Mouse (Mus musculus) forebrain, postnatal 0 days (tissue): ENCODE data around the gene Cyp2c23. TPM values are rescaled to one million over a fixed set of nuclear protein-coding genes. Genes with fewer than 3 reads are reported as not detected.

Source experiments
- ATAC-seq: fragments of 200-750 bp; cut with Nextera tagmentation; 2 replicates; pipeline ENCODE4 v1.8.0; 2017; ENCODE audit warnings: mild to moderate bottlenecking, moderate library complexity
- DNase-seq: peaks from one replicate; pipeline ENCODE4 v3.0.0-alpha.2; 2015
- H3K27ac ChIP-seq: fragments of 300-500 bp; sonication (generic); 2 replicates; pipeline ENCODE4 v1.5.1; 2014; ENCODE audit warnings: low read depth, mild to moderate bottlenecking, antibody characterized with exemption, low read length, moderate library complexity, mixed read lengths
- H3K27me3 ChIP-seq: fragments of 300-500 bp; sonication (generic); 2 replicates; pipeline ENCODE4 v1.6.1; 2014; ENCODE audit warnings: mild to moderate bottlenecking, low read length, mixed read lengths; ENCODE audit not compliant: insufficient read depth
- H3K36me3 ChIP-seq: fragments of 300-500 bp; sonication (generic); 2 replicates; pipeline ENCODE4 v1.6.1; 2014; ENCODE audit warnings: mild to moderate bottlenecking, moderate library complexity; ENCODE audit not compliant: insufficient read depth
- H3K4me1 ChIP-seq: fragments of 300-500 bp; sonication (generic); 2 replicates; pipeline ENCODE4 v1.6.1; 2014; ENCODE audit warnings: antibody characterized with exemption; ENCODE audit not compliant: insufficient read depth
- H3K4me2 ChIP-seq: fragments of 300-500 bp; sonication (generic); 2 replicates; pipeline ENCODE4 v1.6.1; 2014; ENCODE audit warnings: low read depth, mild to moderate bottlenecking, moderate library complexity
- H3K4me3 ChIP-seq: fragments of 300-500 bp; sonication (generic); 2 replicates; pipeline ENCODE4 v1.5.1; 2014; ENCODE audit warnings: low read depth, low read length, mixed read lengths
- H3K9ac ChIP-seq: fragments of 300-500 bp; sonication (generic); 2 replicates; pipeline ENCODE4 v1.6.1; 2014; ENCODE audit warnings: mild to moderate bottlenecking
- H3K9me3 ChIP-seq: fragments of 300-500 bp; sonication (generic); 2 replicates; pipeline ENCODE4 v1.6.1; 2016; ENCODE audit warnings: low read length
- CTCF ChIP-seq: sonication (generic); IDR thresholded peaks from 2 replicates; pipeline ENCODE4 v1.5.1; 2016; ENCODE audit warnings: antibody characterized with exemption, control low read depth, low read depth
- WGBS: fragments of 180-500 bp; shearing (Covaris S2); extraction: QIAGEN DNeasy Blood & Tissue Kit; methylation state at CpG from one replicate; pipeline ENCODE4 v1.1.7; 2014; 5-methylcytosine and 5-hydroxymethylcytosine counted together
- polyA plus RNA-seq: library from polyadenylated mRNA; unstranded; fragments of >200 nt; fragmentation: Nextera tagmentation; extraction: Ambion mirVana; gene quantifications from 2 replicates; pipeline ENCODE4 v1.2.1, GENCODE M21; 2015
- total RNA-seq: library from RNA; depleted of rRNA; stranded (reverse); fragments of >200 nt; gene quantifications from 2 replicates; pipeline ENCODE4 v1.2.3, GENCODE M21; 2014; rRNA removed

The Cyp2c23 gene
- total and polyA plus RNA-seq, 2 experiments from 2014 or later, result not detected

GRCm38 (mm10) chr19:43961185-43961584, 67.8 kb downstream of the Cyp2c23 start:
- no peaks in the 10 kb centered on the region for H3K9me3 ChIP-seq
- H3K36me3 ChIP-seq, result no peaks in the 10 kb centered on the region
- no peak overlapping the region for H3K4me2 ChIP-seq
- H3K4me1 ChIP-seq, result no peaks in the 10 kb centered on the region
- no peak overlapping the region for H3K27ac ChIP-seq
- WGBS, result 85% methylated on average over 2 of the region's 2 CpGs
- no peak for ATAC-seq
- no peak overlapping the region for H3K4me3 ChIP-seq
- no peak for DNase-seq
- no peak overlapping the region for H3K9ac ChIP-seq
- H3K27me3 ChIP-seq, result no peaks in the 10 kb centered on the region
- peak; percentile 47 for TF ChIP-seq CTCF

GRCm38 (mm10) chr19:43960014-43960413, 69.0 kb downstream of the Cyp2c23 start:
- H3K4me2 ChIP-seq, result no peak overlapping the region
- no peak for ATAC-seq
- no peak for DNase-seq
- H3K27me3 ChIP-seq, result no peaks in the 10 kb centered on the region
- H3K4me1 ChIP-seq, result no peaks in the 10 kb centered on the region
- no peak overlapping the region for H3K9ac ChIP-seq
- 91% methylated on average over 11 of the region's 11 CpGs for WGBS
- no peaks in the 10 kb centered on the region for H3K9me3 ChIP-seq
- no peaks in the 10 kb centered on the region for H3K36me3 ChIP-seq
- H3K4me3 ChIP-seq, result no peak overlapping the region
- TF ChIP-seq CTCF, result no peak
- H3K27ac ChIP-seq, result no peak overlapping the region

- H3K4me3 ChIP-seq, result no peak overlapping the region
- no peak overlapping the region for H3K9ac ChIP-seq
- H3K36me3 ChIP-seq, result no peaks in the 10 kb centered on the region
- H3K9me3 ChIP-seq, result no peaks in the 10 kb centered on the region
- 30% methylated on average over 2 of the region's 2 CpGs for WGBS
- no peak overlapping the region for H3K4me2 ChIP-seq
- no peaks in the 10 kb centered on the region for H3K4me1 ChIP-seq
- H3K27me3 ChIP-seq, result no peaks in the 10 kb centered on the region
- H3K27ac ChIP-seq, result no peak overlapping the region
- TF ChIP-seq CTCF, result peak; percentile 81
- peak; percentile 56 for DNase-seq
- ATAC-seq, result no peak
These were observed 69.8 kb downstream of the Cyp2c23 start for GRCm38 (mm10) chr19:43959162-43959561.

- 76% methylated on average over 4 of the region's 4 CpGs for WGBS
- ATAC-seq (peak; percentile 50), DNase-seq (peak; percentile 19)
- H3K9ac ChIP-seq, result no peak overlapping the region
- no peaks in the 10 kb centered on the region for H3K9me3 ChIP-seq
- no peaks in the 10 kb centered on the region for H3K36me3 ChIP-seq
- no peak overlapping the region for H3K27ac ChIP-seq
- no peaks in the 10 kb centered on the region for H3K27me3 ChIP-seq
- no peak overlapping the region for H3K4me3 ChIP-seq
- no peak for TF ChIP-seq CTCF
- no peak overlapping the region for H3K4me2 ChIP-seq
- no peaks in the 10 kb centered on the region for H3K4me1 ChIP-seq
These were observed 71.1 kb downstream of the Cyp2c23 start for GRCm38 (mm10) chr19:43957881-43958280.

GRCm38 (mm10) chr19:43957402-43957801, 71.6 kb downstream of the Cyp2c23 start:
- 0 out of 2 replicates have a peak, but pooled peaks have one; percentile 16 for ATAC-seq
- H3K4me3 ChIP-seq, result no peak overlapping the region
- H3K27ac ChIP-seq, result no peak overlapping the region
- 26% methylated on average over 4 of the region's 4 CpGs for WGBS
- DNase-seq, result peak; percentile 15
- H3K4me1 ChIP-seq, result no peaks in the 10 kb centered on the region
- H3K36me3 ChIP-seq, result no peaks in the 10 kb centered on the region
- H3K9me3 ChIP-seq, result no peaks in the 10 kb centered on the region
- TF ChIP-seq CTCF, result no peak
- H3K9ac ChIP-seq, result no peak overlapping the region
- no peaks in the 10 kb centered on the region for H3K27me3 ChIP-seq
- no peak overlapping the region for H3K4me2 ChIP-seq

GRCm38 (mm10) chr19:43955266-43955665, 73.7 kb downstream of the Cyp2c23 start:
- no peak for ATAC-seq

More at GRCm38 (mm10) chr19:43955266-43955665, 73.7 kb downstream of the Cyp2c23 start:
- no peak for DNase-seq
- Histone ChIP-seq H3K36me3 (no peaks in the 10 kb centered on the region), H3K9ac (no peak overlapping the region), H3K9me3 (no peaks in the 10 kb centered on the region), H3K4me3 (no peak overlapping the region), H3K27me3 (no peaks in the 10 kb centered on the region), H3K4me2 (no peak overlapping the region), H3K27ac (no peak overlapping the region), H3K4me1 (no peaks in the 10 kb centered on the region)
- 83% methylated on average over 5 of the region's 5 CpGs for WGBS
- no peak for TF ChIP-seq CTCF

Other genes starting within 250 kb of the Cyp2c23 start
- gene Abcc2, start 247.0 kb downstream of the Cyp2c23 start, total RNA-seq, result 0.15 TPM in 1 of 2 replicates, not detected in the other
- gene Abcc2, start 247.0 kb downstream of the Cyp2c23 start, polyA plus RNA-seq, result 0.02 and 0.03 TPM in 2 replicates
- gene Dnmbp, start 89.0 kb downstream of the Cyp2c23 start, total RNA-seq, result 8.2 and 12.7 TPM in 2 replicates
- 3.3 and 5.2 TPM in 2 replicates for gene Dnmbp, start 89.0 kb downstream of the Cyp2c23 start, polyA plus RNA-seq
- gene Cpn1, start 42.7 kb downstream of the Cyp2c23 start, total RNA-seq, result 0.46 and 0.57 TPM in 2 replicates
- 0.36 and 0.74 TPM in 2 replicates for gene Cpn1, start 42.7 kb downstream of the Cyp2c23 start, polyA plus RNA-seq
- gene Erlin1, start 40.6 kb upstream of the Cyp2c23 start, total RNA-seq, result 8.9 and 11.1 TPM in 2 replicates
- gene Erlin1, start 40.6 kb upstream of the Cyp2c23 start, polyA plus RNA-seq, result 11.1 and 16.2 TPM in 2 replicates
- gene Chuk, start 78.3 kb upstream of the Cyp2c23 start, total RNA-seq, result 58.9 and 72.8 TPM in 2 replicates
- 16.1 and 25.2 TPM in 2 replicates for gene Chuk, start 78.3 kb upstream of the Cyp2c23 start, polyA plus RNA-seq
- 28.9 and 33.9 TPM in 2 replicates for gene Cwf19l1, start 106.7 kb upstream of the Cyp2c23 start, total RNA-seq
- gene Cwf19l1, start 106.7 kb upstream of the Cyp2c23 start, polyA plus RNA-seq, result 27.2 and 29.6 TPM in 2 replicates
- gene Bloc1s2, start 117.2 kb upstream of the Cyp2c23 start, total RNA-seq, result 65.5 and 74.3 TPM in 2 replicates
- gene Bloc1s2, start 117.2 kb upstream of the Cyp2c23 start, polyA plus RNA-seq, result 205 and 223 TPM in 2 replicates
- gene Pkd2l1, start 163.2 kb upstream of the Cyp2c23 start, total RNA-seq, result 0.14 TPM in 1 of 2 replicates, not detected in the other
- 0.05 and 0.06 TPM in 2 replicates for gene Pkd2l1, start 163.2 kb upstream of the Cyp2c23 start, polyA plus RNA-seq
- 3.1 and 4.0 TPM in 2 replicates for gene Scd3, start 174.1 kb upstream of the Cyp2c23 start, total RNA-seq
- gene Scd3, start 174.1 kb upstream of the Cyp2c23 start, polyA plus RNA-seq, result 2.7 and 4.5 TPM in 2 replicates